Mouse (Mus musculus) stomach, embryonic 15.5 days (tissue): ENCODE results near the gene Psmd12. TPM values are rescaled to one million over a fixed set of nuclear protein-coding genes. Genes with fewer than 3 reads are reported as not detected.
"Not testable (repeated sequence)": the region's sequence is repeated elsewhere in the genome, so short reads cannot be mapped to it uniquely, and the experiment has no call there.

ENCODE experiments used
- ATAC-seq: fragments of 200-750 bp; cut with Nextera tagmentation; 2 replicates; pipeline ENCODE4 v1.8.0; 2017; ENCODE audit warnings: low read depth, moderate number of reproducible peaks, moderate TSS enrichment; ENCODE audit not compliant: insufficient read depth, low FRiP score
- H3K27ac ChIP-seq: fragments of 300-500 bp; sonication (generic); 2 replicates; pipeline ENCODE4 v1.5.1; 2015; ENCODE audit warnings: mild to moderate bottlenecking, inconsistent platforms
- H3K27me3 ChIP-seq: fragments of 300-500 bp; sonication (generic); replicated peaks from 2 replicates; pipeline ENCODE4 v1.6.1; 2015; ENCODE audit warnings: inconsistent platforms
- H3K36me3 ChIP-seq: fragments of 300-500 bp; sonication (generic); 2 replicates; pipeline ENCODE4 v1.6.1; 2015; ENCODE audit warnings: inconsistent platforms
- H3K4me1 ChIP-seq: fragments of 300-500 bp; sonication (generic); 2 replicates; pipeline ENCODE4 v1.6.1; 2015; ENCODE audit warnings: inconsistent platforms
- H3K4me2 ChIP-seq: fragments of 300-500 bp; sonication (generic); 2 replicates; pipeline ENCODE4 v1.6.1; 2015; ENCODE audit warnings: mild to moderate bottlenecking, inconsistent platforms
- H3K4me3 ChIP-seq: fragments of 300-500 bp; sonication (generic); replicated peaks from 2 replicates; pipeline ENCODE4 v1.5.1; 2015; ENCODE audit warnings: inconsistent platforms
- H3K9ac ChIP-seq: fragments of 300-500 bp; sonication (generic); 2 replicates; pipeline ENCODE4 v1.6.1; 2015; ENCODE audit warnings: inconsistent platforms
- H3K9me3 ChIP-seq: fragments of 300-500 bp; sonication (generic); 2 replicates; pipeline ENCODE4 v1.6.1; 2016; ENCODE audit warnings: inconsistent platforms
- WGBS: fragments of 180-500 bp; shearing (Covaris S2); methylation state at CpG from one replicate; pipeline ENCODE4 v1.1.7; 2015; 5-methylcytosine and 5-hydroxymethylcytosine counted together
- polyA plus RNA-seq: library from polyadenylated mRNA; unstranded; fragments of >200 nt; fragmentation: Nextera tagmentation; extraction: Ambion mirVana; gene quantifications from 2 replicates; pipeline ENCODE4 v1.2.1, GENCODE M21; 2015

Gene Psmd12
- polyA plus RNA-seq, 1 experiment from 2014 or later: 160 TPM

DNA sequence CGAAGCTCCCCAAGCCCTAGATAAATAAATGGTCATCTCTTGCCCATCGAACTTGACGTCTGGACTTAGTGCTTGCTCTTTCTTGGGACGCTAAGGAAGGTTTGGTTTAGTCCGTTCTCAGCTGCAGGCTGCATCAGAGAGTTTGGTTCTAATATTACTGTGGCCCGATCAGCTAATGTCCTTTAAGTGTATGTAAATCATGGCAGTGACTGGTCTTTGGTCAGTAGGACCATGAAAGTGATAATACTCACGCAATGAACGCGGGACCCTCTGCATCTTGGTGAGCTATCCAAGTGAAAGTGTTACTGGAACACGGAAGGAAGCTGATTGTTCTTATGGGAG lies 549 bp downstream of the Psmd12 start:
- 0% methylated on average over 10 of the region's 10 CpGs for WGBS
- Histone ChIP-seq H3K9me3 (no peaks in the 10 kb centered on the region), H3K4me3 (peak overlapping the region; percentile 91), H3K36me3 (0 out of 2 replicates have a peak, but pooled peaks cover 2% of the 10 kb centered on the region), H3K4me2 (peak overlapping the region; percentile 60), H3K4me1 (peaks cover 14% of the 10 kb centered on the region; the same call in 1 of the 2 replicates), H3K27me3 (no peaks in the 10 kb centered on the region), H3K9ac (peak overlapping the region; percentile 89), H3K27ac (peak overlapping the region; percentile 82)
- ATAC-seq: no peak

DNA sequence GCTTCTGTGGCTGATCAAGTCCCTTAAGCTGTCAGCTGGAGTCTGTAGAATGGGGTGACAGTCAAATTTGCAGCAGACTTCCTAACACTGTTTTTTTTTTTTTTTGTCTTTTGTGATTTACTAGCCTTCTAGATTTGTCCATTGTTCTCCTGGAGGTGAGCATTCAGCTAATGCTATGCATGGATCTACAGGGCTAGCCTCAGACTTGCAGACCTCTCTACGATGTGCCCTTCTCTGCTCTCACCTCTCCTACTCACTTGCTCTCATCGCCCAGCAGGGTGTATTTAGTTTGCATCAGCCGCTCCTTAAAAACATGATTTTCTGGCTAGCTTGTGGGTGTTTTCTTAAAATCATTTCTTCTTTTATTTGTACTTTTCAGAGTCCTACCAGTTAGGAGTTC lies 5.1 kb downstream of the Psmd12 start:
- ATAC-seq: no peak
- WGBS: 77% methylated on average over 3 of the region's 3 CpGs
- Histone ChIP-seq H3K27me3 (no peaks in the 10 kb centered on the region), H3K4me2 (no peak overlapping the region), H3K36me3 (peaks cover 15% of the 10 kb centered on the region), H3K4me1 (peaks cover 14% of the 10 kb centered on the region; the same call in 1 of the 2 replicates), H3K9me3 (no peaks in the 10 kb centered on the region), H3K27ac (peak overlapping the region; percentile 59; the same call in 1 of the 2 replicates), H3K4me3 (no peak overlapping the region), H3K9ac (no peak overlapping the region)

DNA sequence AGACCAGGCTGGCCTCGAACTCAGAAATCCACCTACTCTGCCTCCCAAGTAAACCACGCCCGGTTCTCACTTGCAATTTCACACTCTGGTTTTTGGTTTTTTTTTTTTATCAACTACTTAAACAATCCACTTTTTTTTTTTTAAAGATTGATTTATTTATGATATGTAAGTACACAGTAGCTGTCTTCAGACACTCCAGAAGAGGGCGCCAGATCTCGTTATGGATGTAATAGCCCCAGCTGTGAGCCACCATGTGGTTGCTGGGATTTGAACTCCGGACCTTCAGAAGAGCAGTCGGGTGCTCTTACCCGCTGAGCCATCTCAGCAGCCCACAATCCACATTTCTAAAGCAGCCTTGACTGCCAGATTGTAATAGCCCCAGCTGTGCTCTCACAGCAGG lies 23.5 kb downstream of the Psmd12 start:
- H3K27ac ChIP-seq: no peak overlapping the region

DNA sequence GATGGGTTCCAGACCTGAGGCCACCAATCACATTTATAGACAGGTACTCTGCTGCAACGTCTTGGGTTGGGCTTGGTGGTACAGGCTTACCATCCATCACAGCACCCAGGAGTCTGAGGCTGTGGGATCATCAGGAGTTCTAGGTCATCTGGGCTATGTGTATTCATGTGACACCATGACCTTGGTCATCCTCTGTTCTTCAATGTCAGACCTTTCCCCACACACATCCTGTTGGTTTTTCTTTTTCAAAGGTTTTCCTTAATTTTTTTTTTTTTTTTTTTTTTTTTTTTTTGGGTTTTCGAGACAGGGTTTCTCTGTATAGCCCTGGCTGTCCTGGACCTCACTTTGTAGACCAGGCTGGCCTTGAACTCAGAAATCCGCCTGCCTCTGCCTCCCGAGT lies 25.1 kb downstream of the Psmd12 start:
- H3K27me3 ChIP-seq, H3K36me3 ChIP-seq, H3K4me2 ChIP-seq, ATAC-seq, H3K4me3 ChIP-seq, H3K9me3 ChIP-seq, H3K4me1 ChIP-seq, H3K9ac ChIP-seq, H3K27ac ChIP-seq: not testable (repeated sequence)
- 94% methylated on average over 3 of the region's 4 CpGs for WGBS

More for the DNA sequence above, 23.5 kb downstream of the Psmd12 start:
- Histone ChIP-seq H3K4me2 (no peak overlapping the region), H3K36me3 (0 out of 2 replicates have a peak, but pooled peaks cover 4% of the 10 kb centered on the region), H3K9me3 (no peaks in the 10 kb centered on the region), H3K9ac (no peak overlapping the region), H3K4me1 (no peaks in the 10 kb centered on the region), H3K4me3 (no peak overlapping the region), H3K27me3 (no peaks in the 10 kb centered on the region)
- no peak for ATAC-seq
- WGBS: 83% methylated on average over 8 of the region's 8 CpGs

DNA sequence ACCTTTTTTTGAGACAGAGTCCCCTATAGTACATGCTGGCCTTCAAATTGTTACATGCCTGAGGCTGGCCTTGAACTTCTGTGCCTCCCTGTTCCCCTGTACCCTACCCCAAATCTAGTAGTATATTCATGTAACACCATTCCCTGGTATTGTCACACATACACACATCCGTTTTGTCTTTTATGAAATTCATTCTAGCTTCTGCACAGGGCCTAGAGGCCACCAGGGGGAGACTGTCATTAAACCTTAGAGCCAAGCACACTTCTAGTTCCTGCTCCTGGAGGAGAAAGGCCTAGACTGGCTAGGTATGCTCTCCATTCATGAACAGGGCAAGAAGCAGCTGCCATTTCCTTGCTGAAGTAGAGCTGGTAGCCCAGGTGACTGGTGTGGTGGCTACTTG lies 27.0 kb downstream of the Psmd12 start:
- Histone ChIP-seq H3K9me3 (no peaks in the 10 kb centered on the region), H3K27me3 (no peaks in the 10 kb centered on the region), H3K4me1 (peaks cover 9% of the 10 kb centered on the region), H3K9ac (no peak overlapping the region), H3K27ac (no peak overlapping the region), H3K4me3 (no peak overlapping the region), H3K4me2 (no peak overlapping the region), H3K36me3 (no peaks in the 10 kb centered on the region)
- WGBS: 74% methylated on average over 1 of the region's 1 CpGs
- no peak for ATAC-seq

DNA sequence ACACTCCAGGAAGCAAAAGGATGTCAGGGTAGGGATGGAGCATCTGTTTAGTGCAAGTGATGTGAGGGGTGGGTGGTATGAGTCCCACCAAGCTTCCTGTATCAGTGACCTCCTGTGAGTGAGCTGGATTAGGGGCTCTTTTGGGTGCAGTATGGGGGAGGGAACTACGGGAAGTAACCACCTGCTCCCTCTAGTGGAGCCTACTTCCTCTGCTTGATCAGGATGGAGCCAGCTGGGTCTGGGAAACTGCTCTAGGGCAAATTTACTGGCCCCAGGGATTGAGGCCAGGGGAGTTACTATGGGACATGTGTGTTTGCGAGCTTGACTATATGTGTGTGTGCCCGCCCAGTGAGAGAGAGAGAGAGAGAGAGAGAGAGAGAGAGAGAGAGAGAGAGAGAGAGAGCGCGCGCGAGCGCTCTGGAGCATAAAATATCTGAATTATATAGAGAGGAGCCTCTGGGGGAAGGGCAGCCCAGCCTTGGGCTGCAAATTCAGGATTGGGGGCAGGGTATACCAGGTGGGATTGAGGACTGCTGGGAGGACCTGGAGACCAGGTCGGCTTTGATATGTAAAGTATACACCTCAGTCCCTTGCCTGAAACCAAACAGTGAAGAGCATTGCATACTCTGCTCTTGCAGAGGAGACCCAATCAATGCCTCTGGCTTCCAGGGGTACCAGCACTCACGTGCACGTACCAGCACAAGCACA lies 30.5 kb downstream of the Psmd12 start:
- no peaks in the 10 kb centered on the region for H3K9me3 ChIP-seq
- WGBS: 20% methylated on average over 11 of the region's 11 CpGs
- H3K27me3 ChIP-seq: no peaks in the 10 kb centered on the region
- H3K4me2 ChIP-seq: peak overlapping the region; percentile 2; the same call in 1 of the 2 replicates
- H3K9ac ChIP-seq: no peak overlapping the region
- H3K36me3 ChIP-seq: no peaks in the 10 kb centered on the region
- H3K4me3 ChIP-seq: no peak overlapping the region
- 0 out of 2 replicates have a peak, but pooled peaks have one; percentile 23 for ATAC-seq
- peaks cover 12% of the 10 kb centered on the region for H3K4me1 ChIP-seq
- H3K27ac ChIP-seq: no peak overlapping the region

DNA sequence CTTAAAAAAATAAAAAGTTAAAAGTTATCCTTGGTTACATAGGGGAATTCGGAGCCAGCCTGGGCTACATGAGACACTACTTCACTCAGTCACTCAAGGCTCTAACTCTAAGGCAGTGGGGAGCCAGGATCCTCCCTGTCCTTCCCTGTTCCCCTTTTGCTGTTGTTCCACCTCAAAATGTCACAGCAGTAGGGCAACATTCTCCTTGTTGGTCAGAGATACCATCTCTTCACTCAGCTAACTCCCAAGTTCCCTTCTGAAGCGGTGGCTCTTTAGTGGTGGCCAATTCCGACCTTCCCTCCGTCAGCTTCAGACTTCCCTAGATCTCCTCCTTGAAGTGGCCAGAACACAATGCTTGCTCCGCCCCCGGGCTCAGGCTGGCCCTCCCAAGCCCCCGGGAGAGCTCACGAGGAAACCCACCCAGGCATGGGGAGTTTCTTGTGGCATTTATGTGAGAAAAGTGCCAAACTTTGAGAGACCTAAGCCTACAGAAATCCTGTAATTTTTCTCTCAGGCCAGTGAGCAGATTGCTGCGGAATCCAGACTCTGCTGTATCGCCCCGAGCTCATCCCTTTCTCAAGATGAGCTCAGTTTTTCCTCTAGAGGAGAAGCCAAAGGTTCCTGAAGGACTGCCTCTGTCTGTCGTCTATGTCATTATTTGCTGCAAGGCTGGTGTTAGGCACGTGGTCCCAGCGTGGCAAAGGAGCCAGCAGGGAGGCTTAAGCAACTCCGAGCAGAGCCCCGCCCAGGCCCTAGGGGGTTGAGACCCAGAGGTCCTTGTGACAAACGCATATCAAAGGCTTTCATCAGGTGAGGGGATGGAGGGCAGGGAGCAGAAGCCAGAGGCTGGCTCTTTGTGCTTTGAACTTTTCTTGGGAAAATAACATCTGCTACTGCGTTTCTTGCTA lies 31.3 kb downstream of the Psmd12 start:
- H3K36me3 ChIP-seq: no peaks in the 10 kb centered on the region
- H3K9me3 ChIP-seq: no peaks in the 10 kb centered on the region
- H3K27me3 ChIP-seq: no peaks in the 10 kb centered on the region
- WGBS: 4% methylated on average over 18 of the region's 18 CpGs
- no peak overlapping the region for H3K9ac ChIP-seq
- ATAC-seq: peak; percentile 64; the same call in 1 of the 2 replicates
- H3K27ac ChIP-seq: no peak overlapping the region
- no peak overlapping the region for H3K4me3 ChIP-seq
- H3K4me1 ChIP-seq: peaks cover 12% of the 10 kb centered on the region
- H3K4me2 ChIP-seq: peak overlapping the region; percentile 45

DNA sequence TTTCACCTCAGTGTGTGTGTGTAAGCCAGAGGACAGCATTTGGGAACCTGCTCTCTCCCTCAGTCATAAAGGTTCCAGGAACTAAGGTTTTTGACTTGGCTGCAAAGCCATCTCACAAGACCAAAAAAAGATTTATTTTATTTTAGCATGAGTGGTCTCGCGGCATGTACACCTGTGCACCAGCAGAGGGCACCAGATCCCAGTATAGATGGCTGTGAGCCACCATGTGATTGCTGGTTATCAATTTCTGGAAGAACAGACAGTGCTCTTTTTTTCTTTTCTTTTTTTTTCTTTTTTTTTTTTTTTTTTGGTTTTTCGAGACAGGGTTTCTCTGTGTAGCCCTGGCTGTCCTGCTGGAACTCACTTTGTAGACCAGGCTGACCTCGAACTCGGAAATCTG lies 32.7 kb downstream of the Psmd12 start:
- H3K36me3 ChIP-seq, H3K9me3 ChIP-seq, H3K4me2 ChIP-seq, ATAC-seq, H3K27ac ChIP-seq, H3K9ac ChIP-seq, H3K27me3 ChIP-seq, H3K4me3 ChIP-seq: not testable (repeated sequence)
- H3K4me1 ChIP-seq: peaks cover 12% of the 10 kb centered on the region
- 51% methylated on average over 4 of the region's 5 CpGs for WGBS

DNA sequence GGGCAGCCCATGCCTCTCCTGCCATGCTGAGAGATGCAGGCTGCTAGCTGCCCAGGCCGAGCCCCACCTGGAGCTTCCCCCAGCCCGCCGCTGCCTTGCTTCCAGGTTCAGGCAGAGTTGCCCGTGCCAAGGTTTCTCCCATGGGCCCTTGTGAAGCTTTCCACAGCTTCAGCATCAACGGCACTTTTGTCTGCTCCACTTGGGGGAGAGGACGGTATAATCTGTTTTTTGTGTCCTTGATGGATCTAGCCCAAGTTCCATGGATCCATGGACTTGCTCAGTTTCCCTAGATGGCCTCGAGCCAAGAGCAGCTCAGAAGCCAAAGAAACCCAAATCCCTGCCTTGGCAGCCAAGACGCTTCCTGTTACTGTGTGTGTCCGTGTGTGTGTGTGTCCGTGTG lies 33.8 kb downstream of the Psmd12 start:
- no peak for ATAC-seq
- H3K27ac ChIP-seq: no peak overlapping the region
- WGBS: 62% methylated on average over 10 of the region's 10 CpGs

DNA sequence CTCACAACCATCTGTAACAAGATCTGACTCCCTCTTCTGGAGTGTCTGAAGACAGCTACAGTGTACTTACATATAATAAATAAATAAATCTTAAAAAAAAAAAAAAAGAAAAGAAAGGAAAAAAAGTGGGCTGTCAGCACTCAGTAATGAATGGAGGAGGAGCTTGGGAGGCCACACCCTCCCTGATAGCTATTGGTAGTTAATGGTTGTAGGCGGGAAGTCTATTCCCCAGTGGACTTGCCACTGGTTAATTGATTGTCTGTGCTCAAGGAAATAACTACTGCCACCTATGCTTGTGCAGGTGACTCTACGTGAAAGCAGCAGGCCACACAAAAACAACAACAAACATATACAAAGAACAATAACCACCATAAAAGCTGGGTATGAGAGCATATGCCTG lies 37.1 kb downstream of the Psmd12 start:
- H3K4me3 ChIP-seq: no peak overlapping the region
- no peak for ATAC-seq
- no peaks in the 10 kb centered on the region for H3K27me3 ChIP-seq
- H3K9me3 ChIP-seq: no peaks in the 10 kb centered on the region
- H3K4me2 ChIP-seq: no peak overlapping the region
- H3K27ac ChIP-seq: no peak overlapping the region
- WGBS: 90% methylated on average over 2 of the region's 2 CpGs
- no peaks in the 10 kb centered on the region for H3K36me3 ChIP-seq
- H3K4me1 ChIP-seq: 0 out of 2 replicates have a peak, but pooled peaks cover 3% of the 10 kb centered on the region
- no peak overlapping the region for H3K9ac ChIP-seq

More for the DNA sequence above, 33.8 kb downstream of the Psmd12 start:
- Histone ChIP-seq H3K9ac (no peak overlapping the region), H3K9me3 (no peaks in the 10 kb centered on the region), H3K27me3 (no peaks in the 10 kb centered on the region), H3K4me3 (no peak overlapping the region), H3K36me3 (no peaks in the 10 kb centered on the region), H3K4me2 (no peak overlapping the region), H3K4me1 (peaks cover 12% of the 10 kb centered on the region)

DNA sequence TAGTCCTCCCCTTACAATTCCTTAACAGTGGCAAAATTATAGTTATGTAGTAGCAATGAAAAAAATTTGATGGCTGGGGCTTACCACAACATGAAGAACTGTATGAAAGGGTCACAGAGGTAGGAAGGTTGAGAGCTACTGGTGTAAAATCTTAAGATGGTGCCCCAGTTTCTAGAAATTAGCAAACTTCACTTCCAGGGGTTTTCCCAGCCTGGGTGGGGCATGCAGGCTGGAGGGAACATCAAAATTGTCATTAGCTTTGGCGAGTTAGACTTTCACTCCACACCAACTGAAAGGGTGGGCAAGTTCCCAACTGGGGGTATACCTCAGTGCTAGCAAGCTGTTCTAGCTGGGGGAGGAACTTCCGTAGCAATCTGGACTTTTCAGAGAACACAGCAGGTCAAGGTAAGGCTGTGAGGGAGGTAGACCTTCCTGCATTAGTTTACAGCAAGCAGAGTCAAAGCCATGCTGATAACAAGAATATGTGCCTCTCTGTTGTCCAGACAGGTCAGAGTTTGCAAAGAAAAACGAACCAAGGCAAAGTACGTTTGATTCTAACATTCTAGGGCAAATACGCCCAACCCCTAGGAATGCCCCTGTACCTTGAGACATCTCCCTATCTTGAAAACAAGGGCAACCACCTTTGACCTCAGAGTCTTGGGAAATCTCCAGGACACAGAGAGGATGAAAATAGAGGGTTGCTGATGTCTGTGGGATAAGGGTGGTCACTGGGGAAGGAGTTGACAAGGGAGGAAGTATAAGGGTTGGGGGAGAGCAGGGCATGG lies 39.6 kb downstream of the Psmd12 start:
- no peaks in the 10 kb centered on the region for H3K27me3 ChIP-seq
- no peaks in the 10 kb centered on the region for H3K4me1 ChIP-seq
- H3K9me3 ChIP-seq: no peaks in the 10 kb centered on the region
- H3K9ac ChIP-seq: no peak overlapping the region
- no peaks in the 10 kb centered on the region for H3K36me3 ChIP-seq
- no peak overlapping the region for H3K4me3 ChIP-seq
- no peak overlapping the region for H3K4me2 ChIP-seq
- no peak for ATAC-seq
- no peak overlapping the region for H3K27ac ChIP-seq
- WGBS: 67% methylated on average over 5 of the region's 5 CpGs
